Mouse (Mus musculus) G1E (cell line): ENCODE data around the gene Adcy6.

ENCODE experiments used
- CTCF ChIP-seq: IDR thresholded peaks from 2 replicates; pipeline ENCODE4 v1.5.1; 2012; ENCODE audit warnings: low read depth, low read length, inconsistent platforms, mixed read lengths
- GATA1 ChIP-seq: IDR thresholded peaks from 2 replicates; pipeline ENCODE4 v1.6.1; 2012; ENCODE audit warnings: borderline replicate concordance, low read length, inconsistent platforms, mixed read lengths
- GATA2 ChIP-seq: IDR thresholded peaks from 2 replicates; pipeline ENCODE4 v1.6.1; 2012; ENCODE audit warnings: low read depth, low read length, inconsistent platforms, borderline replicate concordance
- POLR2AphosphoS5 ChIP-seq: IDR thresholded peaks from 2 replicates; pipeline ENCODE4 v1.6.1; 2012; ENCODE audit warnings: low read depth, low read length, inconsistent platforms; ENCODE audit not compliant: insufficient replicate concordance
- TAL1 ChIP-seq: conservative IDR thresholded peaks from 2 replicates; pipeline ENCODE4 v1.6.1; 2012; ENCODE audit warnings: low read depth, low read length, inconsistent platforms, mixed read lengths

DNA sequence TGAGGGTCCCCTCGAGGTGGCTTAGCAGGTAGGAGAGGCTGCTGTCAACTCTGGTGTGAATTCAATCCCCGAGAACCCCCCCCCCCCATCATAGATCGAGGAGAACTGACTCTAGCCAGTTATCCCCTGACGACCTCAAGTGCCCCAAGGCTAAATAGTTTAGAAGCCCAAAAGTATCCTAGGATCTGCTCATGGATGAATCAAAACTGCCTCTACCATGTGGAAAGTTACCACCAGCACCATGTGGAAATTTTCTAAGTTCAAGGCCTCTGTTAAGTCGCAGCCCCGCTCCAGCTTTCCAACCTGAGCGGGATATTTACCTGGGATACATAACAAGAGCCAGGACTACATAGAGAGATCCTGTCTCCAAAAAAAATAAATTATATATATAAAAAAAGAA lies 40.7 kb downstream of the Adcy6 start:
- TF ChIP-seq CTCF (no peak), TAL1 (no peak), POLR2AphosphoS5 (no peak), GATA1 (no peak), GATA2 (no peak)
